Mouse (Mus musculus) cerebellum, adult 2 months (tissue): ENCODE data around the gene Cd63.

Experiments
- CTCF ChIP-seq: fragments of 200-500 bp; IDR thresholded peaks from 2 replicates; pipeline ENCODE4 v1.5.1; 2011; ENCODE audit warnings: low read depth, mild to moderate bottlenecking, control low read depth, low read length, moderate library complexity, borderline replicate concordance; ENCODE audit not compliant: insufficient read depth
- POLR2A ChIP-seq: fragments of 200-500 bp; IDR thresholded peaks from 2 replicates; pipeline ENCODE4 v1.6.1; 2011; ENCODE audit warnings: low read length, control low read depth, borderline replicate concordance; ENCODE audit not compliant: insufficient read depth

DNA sequence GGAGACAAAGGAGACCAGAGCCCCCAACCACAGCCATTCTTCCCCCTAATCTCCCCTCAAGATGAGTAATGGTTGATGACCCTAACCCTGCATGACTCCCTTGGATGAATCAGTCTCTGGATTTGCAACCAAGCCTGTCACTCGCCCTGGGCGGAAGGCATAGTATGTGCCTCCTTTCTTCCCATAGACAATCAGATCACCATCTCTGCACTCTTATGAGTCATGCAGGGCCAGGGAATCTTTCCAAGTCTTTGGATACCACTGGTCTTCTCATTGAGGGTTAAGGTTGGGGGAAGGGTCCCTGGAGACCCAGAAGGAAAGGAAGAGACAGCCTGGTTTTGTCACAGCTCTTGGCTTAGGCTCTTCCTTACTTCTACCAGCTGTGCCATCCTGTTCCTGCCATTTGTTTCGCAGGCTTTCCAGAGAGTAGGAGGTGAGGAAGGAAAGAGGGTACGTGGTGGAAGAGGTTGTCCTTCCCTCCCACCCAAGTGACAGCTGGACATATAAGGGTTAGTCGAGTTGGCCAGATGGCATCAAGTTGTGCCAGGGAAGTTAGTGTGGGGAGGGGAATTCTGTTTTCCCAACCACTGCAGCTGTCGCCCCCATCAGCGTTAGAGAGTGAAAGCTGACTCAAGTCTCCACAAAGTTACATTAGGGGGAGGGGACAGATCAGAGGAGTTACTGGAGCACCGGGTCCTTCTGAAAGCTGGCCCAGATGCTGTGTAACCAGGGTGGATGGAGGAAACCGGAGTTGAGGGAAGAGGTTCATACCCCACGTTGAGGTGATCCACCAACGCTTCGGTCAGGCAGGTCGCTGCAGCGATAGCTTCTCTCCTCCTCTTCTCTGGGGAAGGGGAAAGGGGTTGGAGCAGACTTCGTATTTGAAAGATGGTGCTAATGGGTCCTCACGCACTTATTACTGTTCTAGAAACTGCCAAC is 21.4 kb downstream of the Cd63 start:
- TF ChIP-seq CTCF, result no peak
- no peak for TF ChIP-seq POLR2A
